Mouse (Mus musculus): ENCODE measurements at regions not wholly inside any gene's neighbourhood (a gene's known extent, or its start where the extent isn't known, plus 50 kb on each side); places are given as distances from the start of the nearest gene placed in this dataset.

DNA sequence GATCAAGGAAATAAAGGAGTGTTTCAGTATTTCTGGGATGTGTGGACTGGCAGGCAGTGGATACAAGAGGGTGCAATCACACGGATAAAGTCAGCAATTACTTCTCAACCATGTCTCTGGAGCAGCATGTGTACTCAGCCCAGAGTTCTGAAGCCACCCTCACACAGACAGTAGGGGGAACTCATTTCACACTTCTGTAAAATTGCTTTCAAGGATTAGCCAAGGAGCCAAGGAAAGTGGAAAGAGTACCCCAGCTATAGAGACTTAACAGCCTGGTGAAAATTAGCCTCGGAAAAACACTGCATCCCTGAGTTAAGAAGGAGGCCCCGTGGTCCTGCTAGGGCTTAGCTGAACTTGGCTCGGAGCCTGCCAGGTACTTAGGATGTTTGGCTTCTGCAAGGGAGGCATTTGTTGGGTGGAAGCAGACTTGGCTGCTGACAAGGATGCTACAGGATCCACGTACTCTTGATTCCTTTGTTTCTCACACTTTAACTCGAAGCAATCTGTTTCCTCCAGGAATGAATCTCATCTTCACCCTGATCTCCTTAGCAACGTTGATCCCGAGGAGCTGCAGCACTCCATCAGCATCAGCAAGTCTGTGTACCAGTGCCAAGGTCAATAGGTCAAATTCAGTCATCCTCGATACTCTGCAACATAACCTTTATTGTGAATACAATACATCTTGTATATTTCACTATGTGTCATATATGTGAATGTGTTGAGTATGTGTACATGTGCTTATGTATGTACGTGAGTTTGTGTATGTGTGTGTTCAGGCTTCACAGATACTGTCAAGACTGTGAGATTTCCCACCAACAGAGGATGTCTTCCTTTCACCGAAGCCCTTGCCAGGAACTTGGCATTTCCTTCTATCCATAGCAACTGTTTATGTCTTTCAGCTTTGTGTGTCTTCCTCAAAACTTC, 326.8 kb downstream of the 1700129C05Rik start:
- no peak for DNase-seq

DNA sequence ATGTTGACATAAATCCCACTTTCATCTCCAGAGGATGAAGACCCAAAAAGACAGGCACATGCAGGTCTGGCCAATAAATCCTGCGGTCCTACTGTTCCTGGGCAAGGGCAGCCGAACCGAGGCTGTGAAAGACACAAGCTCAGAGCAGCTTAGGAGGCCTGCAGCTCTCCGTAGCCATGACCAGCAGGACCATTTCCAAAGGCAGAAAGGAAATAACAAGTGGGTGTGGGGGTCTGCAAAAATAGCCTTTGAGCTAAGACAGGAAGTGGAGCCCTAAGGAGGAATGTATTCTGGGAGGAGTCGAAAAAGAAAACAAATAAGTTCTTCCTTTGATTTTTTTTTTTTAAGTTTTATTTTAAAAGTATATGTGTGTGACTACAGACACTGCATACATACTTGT, 330.1 kb downstream of the 1700129C05Rik start:
- DNase-seq: no peak

DNA sequence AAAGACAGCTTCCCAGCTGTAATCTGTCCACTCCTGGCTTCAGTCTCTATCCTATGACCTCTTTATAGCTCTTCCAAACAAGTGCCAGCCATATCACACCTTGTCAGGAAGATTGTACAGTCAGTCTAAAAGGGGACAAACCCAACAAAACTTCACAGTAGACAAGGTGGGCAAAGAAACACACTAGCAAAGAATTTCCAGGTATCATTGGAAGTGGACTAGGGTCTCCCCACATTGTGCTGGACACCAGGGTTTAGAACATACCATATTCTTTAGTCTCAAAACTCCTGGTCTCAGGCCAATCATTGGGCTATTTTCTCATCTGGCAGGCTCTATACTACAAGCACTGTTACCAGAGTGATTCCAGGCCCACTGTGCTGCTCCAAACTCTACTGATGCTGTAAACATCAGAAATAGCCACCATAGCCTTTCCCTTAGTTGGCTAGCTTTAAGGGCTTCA, 341.3 kb downstream of the 1700129C05Rik start:
- no peak for DNase-seq

DNA sequence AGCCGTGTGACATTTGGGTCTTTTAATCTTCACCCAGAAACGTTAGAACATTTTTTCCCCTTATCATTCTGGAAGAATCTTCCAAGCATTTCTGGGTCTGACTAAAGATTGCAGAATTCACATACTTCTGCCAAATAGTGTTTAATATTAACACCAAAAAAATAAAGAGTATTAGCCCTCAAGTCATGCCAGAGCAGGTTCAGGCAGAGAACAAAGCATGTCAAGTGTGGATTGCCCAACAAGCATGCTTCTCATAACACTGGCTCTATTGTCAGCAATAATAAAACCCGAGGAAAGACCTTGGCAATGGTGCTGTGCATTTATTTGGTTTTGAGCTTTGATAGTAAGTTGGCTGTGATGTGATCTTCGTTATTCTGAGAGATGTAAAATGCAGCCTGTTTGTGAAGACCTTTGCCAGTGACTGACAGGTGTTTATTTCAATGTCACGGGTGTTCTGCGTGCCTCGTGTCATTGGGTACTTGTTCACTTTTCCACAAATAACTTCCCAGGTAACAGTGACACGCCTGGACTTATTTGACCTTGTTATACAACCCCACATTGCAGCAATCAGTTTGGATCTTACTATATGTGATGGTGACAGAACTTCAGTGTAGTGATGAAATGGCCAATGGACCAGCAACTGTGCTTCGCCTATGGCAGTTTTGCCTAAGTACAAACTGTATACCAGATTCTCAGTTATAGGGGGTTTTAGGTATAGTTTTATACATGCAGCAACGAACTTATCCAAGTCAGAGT, 354.3 kb downstream of the 1700129C05Rik start:
- no peak for DNase-seq

DNA sequence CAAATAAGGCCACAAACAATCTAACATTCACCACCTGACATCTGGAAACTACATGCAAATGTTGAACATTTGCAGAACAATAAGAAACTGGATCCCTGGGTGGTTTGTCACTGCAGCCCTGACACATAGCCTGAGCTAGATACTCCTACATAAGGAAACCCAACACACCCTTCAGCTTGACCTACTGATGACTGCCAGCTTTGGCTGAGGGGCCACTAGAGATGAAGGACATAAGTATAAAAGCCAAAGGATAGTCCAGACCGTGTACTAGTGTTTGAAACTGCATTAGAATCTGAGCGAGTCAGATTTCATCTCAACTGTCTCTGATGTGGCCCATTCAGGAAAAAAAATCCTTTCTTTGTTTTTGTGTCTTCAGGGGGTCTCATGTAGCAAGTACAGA, 355.1 kb downstream of the 1700129C05Rik start:
- DNase-seq: no peak

DNA sequence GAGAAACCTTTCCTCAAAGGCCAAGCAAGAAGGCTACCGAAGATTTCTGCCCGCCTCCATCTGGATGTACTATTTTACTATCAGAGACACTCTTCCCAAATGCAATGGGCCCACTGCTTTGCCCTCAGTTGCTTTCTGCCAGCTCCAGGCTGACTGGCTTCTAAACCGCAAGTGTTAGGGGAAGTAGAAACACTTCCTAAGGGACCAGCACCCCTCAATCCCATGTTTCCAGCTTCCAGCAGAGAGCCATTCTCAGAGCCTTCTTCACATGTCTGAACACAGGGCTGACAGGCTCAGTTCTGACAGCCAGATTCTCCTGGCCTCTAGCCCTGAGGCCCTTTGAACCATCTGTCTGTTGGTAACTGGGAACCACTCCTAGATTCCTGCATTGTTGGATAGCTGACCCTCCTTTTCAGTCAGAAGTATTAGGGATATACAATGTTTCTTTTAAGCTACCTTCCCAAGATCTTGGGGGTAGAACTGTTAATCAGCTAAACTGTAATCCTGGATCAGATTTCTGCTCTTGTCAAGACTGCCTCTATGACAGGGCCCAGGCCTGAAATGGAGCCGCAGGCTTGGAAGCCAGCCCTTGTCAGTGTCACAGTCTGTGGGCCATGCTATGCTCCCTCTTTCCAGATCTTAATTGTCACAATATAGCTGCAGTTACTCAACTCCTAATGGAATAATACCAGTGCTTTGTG, 355.8 kb downstream of the 1700129C05Rik start:
- DNase-seq: no peak

DNA sequence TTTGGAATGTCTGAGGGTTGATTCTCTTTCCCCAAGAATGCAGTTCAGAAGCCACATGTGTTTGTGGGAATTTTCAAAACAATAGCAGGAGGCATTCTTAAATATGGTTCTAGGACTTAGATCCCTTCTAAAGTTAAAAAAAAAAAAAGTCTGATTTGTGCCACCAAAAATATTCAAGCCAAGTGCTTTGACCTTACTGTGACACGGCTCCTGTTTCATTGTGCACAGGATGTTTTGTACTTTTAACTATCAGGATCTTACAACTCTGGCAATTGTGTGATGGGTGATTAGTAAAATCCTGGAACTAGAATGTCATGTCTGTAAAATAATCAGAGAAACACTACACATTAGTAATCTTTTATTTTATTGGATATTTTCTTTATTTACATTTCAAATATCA, 359.5 kb downstream of the 1700129C05Rik start:
- no peak for DNase-seq

DNA sequence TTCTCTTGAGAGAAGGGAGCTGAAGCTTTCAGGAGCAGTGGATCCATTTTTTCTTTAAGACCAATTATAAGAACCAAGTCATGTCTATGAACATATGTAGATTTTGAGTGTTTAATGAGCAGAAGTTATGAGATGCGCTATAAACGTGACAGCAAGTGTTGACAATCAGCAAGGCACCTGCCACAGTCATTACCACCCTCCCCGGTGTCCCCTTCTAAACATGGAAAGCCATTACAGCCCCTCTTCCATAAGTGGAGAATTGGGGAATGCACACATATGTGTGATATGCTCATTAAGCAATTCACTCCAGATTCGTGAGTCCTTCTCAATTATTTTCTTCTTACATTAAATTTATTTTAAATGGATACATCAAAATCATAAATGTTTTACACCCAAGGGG, 362.4 kb downstream of the 1700129C05Rik start:
- no peak for DNase-seq

DNA sequence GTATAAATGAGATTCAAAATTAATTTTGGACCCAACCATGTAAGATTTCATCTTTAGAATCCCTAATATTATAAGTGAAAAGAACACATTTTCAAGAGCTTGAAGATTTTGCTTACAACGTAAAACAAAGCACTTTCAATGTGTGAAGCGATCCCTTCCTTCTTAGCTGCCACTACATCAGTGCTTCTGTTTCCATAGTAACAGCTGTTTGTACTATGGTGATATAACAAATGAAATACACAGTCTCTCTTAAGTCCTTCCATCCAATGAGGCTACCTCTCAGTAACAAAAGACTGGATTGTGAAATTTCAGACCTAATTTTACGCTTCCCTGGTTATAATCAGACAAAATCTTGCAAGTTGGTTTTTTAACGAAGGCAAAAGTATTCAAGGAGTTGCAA, 364.0 kb downstream of the 1700129C05Rik start:
- DNase-seq: no peak

DNA sequence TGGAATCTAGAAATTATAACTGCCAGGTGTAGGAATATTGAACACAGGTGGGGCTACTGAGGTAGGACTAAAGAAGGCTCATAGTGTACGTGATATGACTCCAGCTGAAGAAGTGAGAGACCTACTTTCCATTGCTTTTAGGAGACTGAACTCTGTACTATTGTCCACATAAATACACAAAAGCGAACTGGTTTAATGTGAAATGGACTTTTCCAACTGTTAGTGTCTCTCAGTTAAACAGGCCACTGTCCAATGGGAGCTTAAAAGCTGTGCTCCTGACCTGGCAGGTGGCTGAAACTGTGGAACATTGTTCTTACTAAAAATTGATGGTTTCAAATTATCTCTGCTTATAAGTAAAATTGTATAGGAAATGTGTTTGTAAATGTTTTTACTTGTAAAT, 381.4 kb downstream of the 1700129C05Rik start:
- DNase-seq: no peak

DNA sequence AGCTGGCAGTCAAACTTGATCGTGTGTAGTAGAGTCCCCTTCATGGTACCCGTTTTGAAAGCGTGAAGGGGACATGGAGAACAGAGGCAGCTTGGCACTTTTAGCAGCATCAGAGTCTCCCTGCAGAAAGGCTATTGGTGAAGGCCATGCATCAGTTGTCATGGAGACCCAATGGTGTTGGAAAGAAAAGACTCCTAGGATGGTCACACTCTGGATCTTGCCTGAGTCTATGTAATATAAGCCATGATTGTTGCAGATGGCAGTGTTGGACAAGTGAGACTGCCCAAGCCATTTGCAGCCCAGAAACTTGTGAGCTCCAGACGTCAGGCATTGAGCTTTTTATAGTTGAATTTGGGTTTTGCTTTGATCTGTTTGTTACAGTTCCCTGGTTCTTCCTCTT, 382.9 kb downstream of the 1700129C05Rik start:
- DNase-seq: no peak

DNA sequence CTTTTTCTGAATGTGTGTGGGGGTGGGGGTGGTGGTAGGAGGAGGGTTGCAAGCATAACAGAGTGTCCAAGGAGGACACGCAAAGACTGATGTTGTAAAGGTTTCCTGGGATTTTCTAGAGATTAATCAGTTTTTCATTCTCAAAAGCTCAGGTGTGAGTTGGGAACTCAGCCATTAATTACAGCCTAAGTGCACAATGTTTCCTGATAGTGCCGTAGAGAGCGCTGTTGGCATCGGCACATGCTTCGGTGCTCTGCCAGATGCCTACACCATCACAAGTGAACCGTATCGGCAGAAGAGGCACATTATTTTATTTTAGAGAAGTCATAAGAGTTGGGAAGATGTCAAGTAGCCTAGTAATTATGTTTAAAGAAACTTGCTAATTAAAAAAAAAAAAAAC, 388.9 kb downstream of the 1700129C05Rik start:
- DNase-seq: no peak

DNA sequence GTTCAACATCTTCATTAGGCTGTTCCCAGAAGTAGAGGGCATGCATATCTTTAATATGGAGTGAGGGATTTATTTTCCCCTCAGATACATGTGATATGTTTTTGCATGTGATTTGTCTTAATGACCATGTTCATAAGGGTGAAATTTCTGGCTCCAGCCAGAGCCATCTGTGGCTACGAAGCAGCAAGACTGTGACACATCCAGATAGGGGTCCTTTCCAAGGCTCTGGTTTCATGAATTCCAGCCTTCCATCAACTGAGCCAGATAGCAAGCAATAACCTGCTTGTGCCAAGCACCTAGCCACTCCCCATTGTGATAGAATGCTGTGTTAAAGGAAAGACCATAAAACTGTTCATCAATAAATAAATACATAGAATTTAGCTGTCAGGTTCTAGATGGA, 389.6 kb downstream of the 1700129C05Rik start:
- no peak for DNase-seq

DNA sequence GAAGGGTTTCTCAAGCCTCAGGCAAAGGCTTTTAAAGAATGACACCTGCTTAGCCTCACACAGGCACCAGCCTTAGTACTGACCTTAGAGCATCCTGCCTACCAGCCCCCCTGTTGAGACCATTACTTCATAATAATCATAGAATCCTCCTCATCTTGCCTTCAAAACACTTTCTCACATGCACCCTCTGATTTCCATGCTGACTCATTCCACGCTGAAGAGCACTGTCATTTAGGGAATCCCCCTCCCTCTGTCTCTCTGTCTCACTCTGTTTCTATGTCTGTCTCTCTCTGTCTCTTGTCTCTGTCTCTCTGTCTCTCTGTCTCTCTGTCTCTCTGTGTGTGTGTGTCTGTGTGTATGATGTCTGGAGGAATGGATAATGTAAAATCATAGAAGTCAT, 416.3 kb downstream of the 1700129C05Rik start:
- DNase-seq: no peak

DNA sequence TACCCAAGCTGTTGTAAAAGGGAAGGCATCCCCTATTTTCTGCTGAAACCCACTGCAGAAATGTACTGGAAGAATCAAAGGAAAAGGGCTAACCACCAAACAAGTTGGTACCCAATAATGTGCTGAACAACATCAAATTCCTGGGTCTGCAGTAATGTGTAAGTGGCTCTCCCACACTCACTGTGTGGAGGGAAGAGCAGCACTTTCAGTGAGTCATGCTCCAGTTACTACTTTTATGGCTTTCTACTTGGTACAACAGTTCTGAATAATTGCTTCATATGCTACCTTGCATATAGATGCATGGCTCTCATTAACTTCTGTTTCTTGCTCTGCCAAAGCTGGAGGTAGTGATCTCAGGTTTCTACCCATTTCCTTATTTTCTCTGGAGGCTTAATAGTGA, 427.8 kb downstream of the 1700129C05Rik start:
- no peak for DNase-seq

DNA sequence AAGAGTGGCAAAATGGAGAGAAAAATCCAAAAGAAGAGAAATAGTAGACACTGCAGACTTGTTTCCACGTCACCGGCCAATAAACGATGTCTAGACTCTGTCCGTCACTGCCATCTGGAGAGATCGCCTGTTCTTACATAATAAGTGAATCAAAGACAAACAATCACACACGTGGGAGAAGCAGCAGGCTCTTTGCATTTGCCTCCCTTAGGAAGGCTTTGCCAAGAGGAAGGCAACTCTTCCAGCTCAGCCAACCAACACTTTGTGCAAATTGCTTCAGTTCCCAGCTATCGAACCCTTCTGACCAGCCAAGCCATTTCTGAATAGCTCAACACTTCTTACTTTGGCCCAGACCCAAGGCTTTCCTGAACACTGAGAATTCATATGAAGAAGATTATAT, 432.8 kb downstream of the 1700129C05Rik start:
- DNase-seq: no peak

DNA sequence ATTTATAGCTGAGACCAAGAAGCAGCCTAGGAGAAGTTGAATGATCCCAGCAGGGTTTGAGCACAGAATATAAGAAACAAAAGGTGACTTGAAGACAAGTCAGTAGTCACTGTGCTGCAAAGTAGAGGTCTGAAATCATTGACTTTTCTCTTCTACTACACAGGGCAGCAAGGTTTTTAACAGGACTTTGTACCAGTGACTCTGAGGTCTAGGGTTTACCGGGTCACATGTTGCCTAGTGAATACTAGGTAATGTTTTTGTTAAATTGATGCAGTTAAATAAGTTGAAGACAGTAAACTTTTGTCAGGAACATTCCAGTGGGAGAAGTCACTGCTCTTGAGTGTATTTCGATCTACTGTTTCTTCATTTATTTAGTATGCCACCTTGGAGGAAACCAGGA, 433.4 kb downstream of the 1700129C05Rik start:
- DNase-seq: no peak

DNA sequence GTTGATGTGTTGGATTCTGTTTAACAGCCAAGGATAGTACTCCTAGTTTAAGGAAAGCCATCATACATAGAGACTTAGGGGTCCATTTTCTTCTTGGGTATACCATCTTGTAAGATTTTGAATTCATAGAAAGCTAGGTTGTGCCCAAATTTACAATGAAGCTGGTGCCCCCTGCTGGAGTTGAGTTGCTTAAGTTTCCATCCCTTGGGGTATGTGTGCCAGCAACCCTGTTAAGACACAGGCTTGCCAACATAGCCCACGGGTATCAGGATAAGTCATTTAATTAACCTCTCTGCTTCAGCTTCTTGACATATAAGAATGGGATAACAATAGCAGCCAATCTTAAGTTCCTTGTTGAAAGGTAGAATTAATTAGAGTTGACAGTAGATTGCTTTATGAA, 440.9 kb downstream of the 1700129C05Rik start:
- peak; percentile 23 for DNase-seq

DNA sequence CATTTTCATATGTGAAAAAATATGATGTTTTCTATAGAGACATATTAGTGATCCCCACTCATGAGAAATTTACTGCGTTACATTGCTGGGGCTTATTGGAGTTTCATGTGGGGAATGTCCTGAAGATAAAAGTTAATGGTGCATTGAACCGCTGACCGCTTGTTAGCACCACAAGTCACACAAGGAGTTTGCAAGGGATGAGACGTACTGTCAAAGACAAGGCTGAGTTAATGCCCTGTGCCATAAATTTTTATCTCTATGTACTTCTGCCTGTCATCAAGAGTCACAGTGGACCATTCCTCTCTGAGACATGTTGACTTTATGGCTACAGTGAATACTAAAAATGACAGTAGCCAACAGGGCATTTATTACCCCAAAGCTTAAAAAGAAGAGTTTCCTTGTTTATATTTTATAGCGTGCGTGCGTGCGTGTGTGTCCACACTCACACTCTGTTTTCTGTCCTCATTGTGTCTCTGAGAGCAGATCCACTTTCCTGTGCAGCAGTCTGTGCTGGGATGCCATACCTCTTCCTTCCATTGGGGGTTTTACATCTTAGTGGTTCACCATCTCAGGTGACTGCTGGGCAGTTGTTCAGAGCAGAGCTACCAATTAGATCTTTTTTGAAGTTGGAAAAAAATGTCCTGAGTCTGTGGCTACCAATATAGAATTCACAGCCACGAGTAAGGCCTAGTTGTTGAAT, 451.4 kb downstream of the 1700129C05Rik start:
- DNase-seq: no peak

DNA sequence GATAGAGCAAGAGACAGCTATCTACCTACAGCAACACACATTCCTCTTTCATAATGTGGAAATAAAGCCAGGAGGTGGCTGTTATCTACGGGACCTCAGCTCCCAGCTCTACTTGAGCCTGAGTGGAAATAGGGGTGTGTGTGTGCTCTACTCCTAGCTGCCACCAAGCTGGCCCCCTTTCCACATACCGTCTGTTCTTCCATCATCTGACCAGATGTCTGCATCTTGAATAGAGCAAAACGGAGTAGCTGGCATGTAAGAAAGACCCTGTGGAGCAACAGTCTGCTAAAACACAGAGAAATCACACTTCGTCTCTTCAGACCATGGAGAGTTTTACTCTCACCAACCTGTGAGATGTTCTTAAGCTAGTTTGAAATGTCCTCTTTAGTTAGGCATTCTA, 454.9 kb downstream of the 1700129C05Rik start:
- no peak for DNase-seq

DNA sequence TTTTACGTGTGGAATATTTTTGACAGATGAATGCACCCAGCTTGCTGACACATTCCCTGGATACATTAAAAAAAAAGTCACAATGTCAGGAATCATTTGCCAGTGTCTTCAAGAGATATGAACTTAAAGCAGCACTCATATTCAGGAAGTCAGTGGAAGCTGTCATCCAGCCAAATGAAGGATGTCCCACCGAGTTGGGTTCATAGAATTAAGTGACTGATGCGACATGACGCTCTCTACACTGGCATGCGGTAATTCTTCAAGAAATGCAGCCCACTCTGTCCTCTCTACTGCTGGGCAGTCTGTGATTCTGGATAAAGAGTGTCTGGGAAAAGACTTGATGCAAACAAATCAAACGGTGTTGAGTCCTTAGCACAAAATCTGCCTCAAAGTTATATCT, 463.9 kb downstream of the 1700129C05Rik start:
- DNase-seq: no peak

DNA sequence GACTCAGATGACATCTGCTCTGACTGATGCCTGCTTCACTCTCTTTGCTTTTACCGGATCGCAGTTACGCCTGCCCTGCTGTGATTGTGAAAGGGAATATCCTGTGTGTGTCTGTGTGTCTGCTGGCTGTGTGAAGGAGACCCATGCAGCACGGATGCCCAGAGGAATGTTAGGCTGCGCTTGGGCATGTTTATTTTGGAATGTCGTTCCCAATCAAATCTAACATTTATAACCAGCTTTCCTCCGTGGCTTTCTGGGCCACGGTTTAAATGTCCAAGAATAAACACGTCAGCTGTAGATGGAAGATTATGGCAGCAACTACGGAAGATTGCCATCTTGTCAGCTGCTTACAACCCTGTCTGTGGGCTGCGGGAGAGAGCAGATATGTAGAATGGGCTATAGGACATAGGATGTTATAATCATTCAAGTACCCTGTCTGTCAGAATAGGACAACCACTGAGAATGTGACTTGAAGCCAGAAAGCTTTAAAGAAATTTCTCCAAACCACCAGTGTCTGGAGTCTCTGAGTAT, 464.5 kb downstream of the 1700129C05Rik start:
- DNase-seq: no peak

DNA sequence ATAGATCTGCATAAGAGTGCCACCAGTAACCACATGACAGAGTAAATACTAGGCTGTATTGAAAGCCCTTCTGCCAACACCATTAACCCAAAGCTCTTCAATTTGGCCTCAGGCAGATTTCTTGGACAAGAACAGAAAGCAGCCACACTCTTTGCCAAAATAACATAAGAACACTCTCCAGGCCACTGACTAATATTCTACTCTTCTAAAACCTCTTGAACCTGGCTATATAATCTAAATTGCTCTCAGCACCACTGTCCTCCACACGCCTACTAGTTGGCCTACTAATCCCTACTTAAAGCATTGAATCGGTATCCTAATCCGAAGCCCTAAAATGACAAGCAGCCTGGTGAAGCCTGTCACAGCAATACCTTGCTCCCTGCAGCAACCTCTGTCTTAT, 467.5 kb downstream of the 1700129C05Rik start:
- DNase-seq: no peak

Data from thymus, postnatal 14 days (tissue).